Mouse (Mus musculus): Measurements from ENCODE around the gene Gemin7. TPM values are rescaled to one million over a fixed set of nuclear protein-coding genes. Genes with fewer than 3 reads are reported as not detected.

Gemin7 gene
- 10 to 100 TPM; 50.9 to 57.8 TPM for total RNA-seq (2023)

DNA sequence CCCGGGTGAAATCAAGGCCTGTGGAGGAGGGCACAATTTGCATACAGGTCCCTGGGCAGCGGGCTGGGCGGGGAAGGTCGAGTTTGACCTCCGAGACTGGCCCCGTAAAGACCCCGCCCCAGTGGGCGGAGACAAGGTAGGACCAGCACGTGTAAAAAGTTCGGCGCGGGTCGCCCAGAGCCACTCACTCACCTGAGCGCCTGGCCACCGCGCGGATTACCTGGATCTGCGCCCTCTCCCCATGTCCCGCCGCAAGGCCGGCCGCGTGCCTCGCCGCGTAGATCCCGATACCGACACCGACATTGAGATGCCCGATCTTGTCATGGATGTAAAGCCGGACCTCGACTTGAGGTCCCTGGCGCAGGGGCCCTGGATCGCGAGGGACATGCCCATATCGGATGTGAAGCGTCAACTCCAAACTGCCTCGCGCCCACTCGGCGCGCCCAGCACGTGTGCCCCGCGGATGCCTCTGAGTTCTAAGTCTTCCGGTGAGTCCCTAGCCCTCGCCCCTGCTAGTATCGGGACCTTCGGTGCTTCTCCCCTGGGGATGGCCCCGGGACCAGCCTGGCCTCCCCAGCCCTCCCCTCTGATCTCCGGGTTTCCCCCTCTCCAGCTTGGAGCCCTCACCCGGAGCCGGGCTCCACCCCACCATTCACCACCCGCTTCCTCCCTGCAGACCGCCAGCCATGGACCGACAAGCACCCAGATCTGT lies at the start of gene Gemin7, which contains the start of gene Zfp296:
TSS of gene Gemin7 (minus strand) at position 455 of the 712 bp plus-strand sequence.
TSS of gene Zfp296 (plus strand) at position 147 of the 712 bp plus-strand sequence.

DNA sequence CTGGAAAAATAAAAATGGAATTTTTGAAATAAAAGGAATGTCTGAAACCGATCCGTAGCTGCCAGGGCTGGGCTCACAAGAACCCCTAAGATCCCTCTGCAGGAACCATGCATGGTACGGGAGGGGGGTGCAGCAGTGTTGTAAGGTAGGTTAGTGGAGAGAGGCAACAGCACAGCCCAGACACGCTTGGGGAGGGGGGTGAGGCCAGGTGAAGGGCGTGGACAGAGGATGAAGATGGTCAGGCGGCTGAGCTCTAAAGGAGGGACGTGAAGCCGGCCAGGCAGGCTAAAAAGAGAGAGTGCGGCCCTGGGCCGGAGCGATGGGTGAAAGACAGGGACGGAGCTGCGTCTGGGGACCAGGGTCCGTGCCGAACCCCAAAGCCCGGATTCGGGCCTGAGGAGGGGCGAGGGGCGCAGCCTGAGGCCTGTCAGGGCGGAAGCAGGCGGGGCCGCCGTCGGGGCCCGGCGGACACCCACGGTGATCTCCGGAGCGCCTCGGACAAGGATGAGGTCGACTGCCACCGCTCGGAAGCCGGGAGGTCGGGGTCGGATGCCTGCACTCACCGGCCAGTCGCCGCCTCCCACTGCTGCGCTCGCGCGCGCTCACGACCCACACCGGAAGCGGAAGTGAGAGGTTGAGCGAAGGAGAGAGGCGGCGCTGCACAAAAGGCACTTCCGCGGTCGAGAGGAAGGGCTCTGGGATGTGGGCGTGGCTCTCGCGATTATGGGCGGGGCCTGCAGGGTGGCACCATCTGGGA lies 26.6 kb upstream of the Gemin7 start, which contains the start of gene Clasrp:
TSS of gene Clasrp (minus strand) at position 638 of the 757 bp plus-strand sequence.

DNA sequence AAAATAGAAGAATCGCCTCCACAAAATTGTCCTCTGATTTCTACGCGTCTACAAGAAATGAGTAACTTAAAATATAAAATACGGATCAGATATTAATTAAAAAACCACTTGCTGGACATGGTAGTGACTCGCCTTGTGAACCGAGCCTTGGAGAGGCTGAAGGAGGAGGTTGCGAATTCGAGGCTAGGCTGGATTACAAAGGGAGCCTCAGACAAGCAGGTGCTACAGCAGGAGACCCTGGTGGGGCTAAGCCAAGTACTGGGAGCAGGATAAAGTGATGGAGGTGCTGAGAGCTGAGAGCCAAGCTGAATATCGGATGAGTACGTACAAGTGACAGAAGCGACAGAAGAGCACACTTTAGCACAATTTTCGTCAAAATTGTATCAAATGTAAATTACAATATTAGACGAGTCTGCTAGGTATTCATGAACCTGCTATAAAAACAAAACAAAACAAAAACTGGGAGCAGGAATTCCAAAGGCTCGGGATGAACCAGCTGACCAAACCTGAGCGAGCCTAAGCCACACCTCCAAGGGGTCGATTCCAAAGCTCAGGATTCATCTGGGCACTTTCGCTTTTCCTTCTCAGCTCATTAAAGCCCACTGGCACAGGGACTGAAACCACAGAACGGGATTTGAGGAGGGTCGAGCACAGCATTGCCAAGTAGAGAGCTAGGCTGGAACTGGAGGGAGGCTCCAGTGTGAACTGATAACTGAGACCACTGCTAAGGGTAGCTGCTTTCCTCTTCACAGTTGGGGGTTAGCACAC lies 14.6 kb downstream of the Gemin7 start, which contains the start of gene Ppp1r37:
TSS of gene Ppp1r37 (minus strand) at position 434 of the 768 bp plus-strand sequence.

DNA sequence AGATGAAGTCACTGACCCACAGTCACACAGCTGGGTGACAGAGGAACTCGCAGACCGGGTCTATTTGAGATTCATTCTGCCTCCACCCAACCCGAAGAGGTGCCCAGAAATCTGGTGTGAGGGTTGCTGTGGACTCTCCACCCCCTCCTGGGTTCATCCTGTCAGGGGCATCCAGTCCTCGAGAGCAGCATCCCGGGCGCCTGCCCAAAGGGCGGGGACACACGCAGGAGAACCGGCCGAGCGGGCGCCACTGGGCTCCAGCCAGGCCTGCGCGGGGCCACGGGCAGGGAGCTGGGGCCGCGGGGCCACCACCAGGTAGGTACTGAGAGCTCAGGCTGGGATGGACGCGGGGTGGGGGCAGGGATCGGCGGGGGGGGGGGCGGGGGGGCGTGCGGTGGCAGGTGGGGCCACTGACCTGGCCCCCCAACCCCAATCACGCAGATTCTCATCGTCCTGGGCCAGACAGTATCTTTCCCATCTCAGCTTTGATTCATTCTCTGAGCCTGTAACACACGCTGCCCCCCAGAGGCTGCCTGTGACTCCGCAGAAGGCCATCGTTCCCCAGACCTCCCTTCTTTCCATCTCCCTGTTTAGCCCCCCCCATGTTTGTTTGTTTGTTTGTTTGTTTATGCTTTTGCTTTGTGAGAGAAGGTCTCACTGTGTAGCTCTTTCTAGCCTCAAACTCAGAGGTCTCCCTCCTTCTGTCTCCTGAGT lies 59.6 kb downstream of the Gemin7 start, which contains the start of gene Nkpd1:
TSS of gene Nkpd1 (plus strand) at position 187 of the 714 bp plus-strand sequence.

Other genes starting within 250 kb of the Gemin7 start
- 10 to 100 TPM; 66.3 to 78.5 TPM for gene Ercc1, start 232.8 kb downstream of the Gemin7 start, total RNA-seq (2023)
- gene Cd3eap, start 218.1 kb downstream of the Gemin7 start, total RNA-seq (2023): 10 to 100 TPM; 13.1 to 14.6 TPM
- 1 to 10 TPM; 1.1 to 1.6 TPM for gene Ppp1r13l, start 217.8 kb downstream of the Gemin7 start, total RNA-seq (2023)
- gene Ercc2, start 195.6 kb downstream of the Gemin7 start, total RNA-seq (2023): 10 to 100 TPM; 75.2 to 85.1 TPM
- 1 to 10 TPM; 3.0 to 4.6 TPM for gene Klc3, start 173.5 kb downstream of the Gemin7 start, total RNA-seq (2023)
- not detected for gene Ckm, start 172.8 kb downstream of the Gemin7 start, total RNA-seq (2023)
- gene Mark4, start 118.8 kb downstream of the Gemin7 start, total RNA-seq (2023): 10 to 100 TPM; 25.0 to 29.2 TPM
- not detected for gene Exoc3l2, start 114.3 kb downstream of the Gemin7 start, total RNA-seq (2023)
- gene Bloc1s3, start 69.2 kb downstream of the Gemin7 start, total RNA-seq (2023): 1 to 10 TPM; 4.8 to 5.1 TPM
- 10 to 100 TPM; 19.2 to 22.3 TPM for gene Trappc6a, start 69.2 kb downstream of the Gemin7 start, total RNA-seq (2023)
- under 1 TPM in 1 of 2 experiments, not detected in 1; 0.38 TPM for gene Nkpd1, start 59.8 kb downstream of the Gemin7 start, total RNA-seq (2023)
- 10 to 100 TPM; 54.3 to 60.4 TPM for gene Ppp1r37, start 14.5 kb downstream of the Gemin7 start, total RNA-seq (2023)
- 1 to 10 TPM; 2.5 TPM for gene Zfp296, start 308 bp downstream of the Gemin7 start, total RNA-seq (2023)
- 10 to 100 TPM; 85.5 to 85.6 TPM for gene Clasrp, start 26.9 kb upstream of the Gemin7 start, total RNA-seq (2023)
- gene Relb, start 51.8 kb upstream of the Gemin7 start, total RNA-seq (2023): 10 to 100 TPM; 50.3 to 55.7 TPM
- 10 to 100 TPM; 80.3 to 82.2 TPM for gene Clptm1, start 87.4 kb upstream of the Gemin7 start, total RNA-seq (2023)
- not detected for gene Apoc2, start 100.3 kb upstream of the Gemin7 start, total RNA-seq (2023)
- not detected for gene Gm44805, start 103.8 kb upstream of the Gemin7 start, total RNA-seq (2023)
- not detected for gene Apoc4, start 103.9 kb upstream of the Gemin7 start, total RNA-seq (2023)
- gene Apoc1, start 115.1 kb upstream of the Gemin7 start, total RNA-seq (2023): 1 to 10 TPM in 1 of 2 experiments, not detected in 1; 1.7 TPM
- gene Apoe, start 121.6 kb upstream of the Gemin7 start, total RNA-seq (2023): 10 to 100 TPM; 28.3 to 31.4 TPM
- gene Tomm40, start 137.8 kb upstream of the Gemin7 start, total RNA-seq (2023): 10 to 100 TPM; 55.3 to 66.2 TPM
- gene Nectin2, start 172.9 kb upstream of the Gemin7 start, total RNA-seq (2023): under 1 TPM in 1 of 2 experiments, not detected in 1; 0.38 TPM
- gene Bcam, start 193.4 kb upstream of the Gemin7 start, total RNA-seq (2023): under 1 TPM in 1 of 2 experiments, not detected in 1; 0.24 TPM
- not detected for gene Cblc, start 219.2 kb upstream of the Gemin7 start, total RNA-seq (2023)
- 10 to 100 TPM; 29.5 to 32.2 TPM for gene Bcl3, start 245.2 kb upstream of the Gemin7 start, total RNA-seq (2023)